Mouse (Mus musculus) left cerebral cortex, adult 11 months (tissue): ENCODE measurements around the gene Tent4a.

ENCODE experiments used
- DNase-seq: peaks from one replicate; pipeline ENCODE4 v3.0.0; 2022; ENCODE audit warnings: low spot score

Gene Tent4a

GRCm38 (mm10) chr13:69478703-69479102, 55.7 kb downstream of the Tent4a start:
- no peak for DNase-seq

GRCm38 (mm10) chr13:69460635-69461465, 73.6 kb downstream of the Tent4a start:
- peak; percentile 59 for DNase-seq

DNA sequence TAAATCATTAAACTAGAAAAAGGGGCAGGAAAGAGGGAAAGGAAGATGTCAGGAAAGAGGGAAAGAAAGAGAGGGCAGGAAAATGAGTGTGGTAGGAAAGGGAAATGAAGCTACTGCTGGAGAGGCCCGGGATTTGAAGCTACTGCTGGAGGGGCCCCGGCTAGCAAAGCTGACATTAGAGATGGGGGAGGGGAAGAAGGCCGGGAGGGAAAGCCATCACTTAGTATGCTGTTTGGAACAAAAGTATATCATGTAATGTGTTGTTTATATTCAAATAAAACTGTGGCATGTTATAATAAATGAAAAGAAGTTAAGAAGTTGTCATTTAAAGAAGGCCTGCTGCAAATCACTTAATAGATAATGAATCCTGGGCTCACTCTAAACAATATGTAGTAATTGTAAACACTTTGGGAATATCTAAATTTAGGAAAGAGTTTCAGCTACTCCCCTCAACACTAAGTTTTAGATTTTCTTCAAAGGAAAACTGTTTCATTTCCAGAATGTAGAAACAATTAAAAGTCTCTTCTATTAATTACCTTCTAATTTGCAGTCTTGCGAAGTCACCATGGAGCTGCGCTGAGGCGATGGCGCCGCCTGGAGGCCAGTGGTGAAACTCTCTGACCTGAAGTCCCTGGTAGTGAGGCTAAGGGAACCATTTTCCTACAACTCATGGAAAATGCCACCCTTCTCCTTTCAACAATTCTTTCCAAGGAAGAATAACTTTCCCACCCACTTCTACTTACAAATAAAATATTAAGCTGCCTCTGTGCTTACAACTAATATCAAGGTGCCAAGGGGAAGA, 74.6 kb downstream of the Tent4a start:
- peak; percentile 45 for DNase-seq

DNA sequence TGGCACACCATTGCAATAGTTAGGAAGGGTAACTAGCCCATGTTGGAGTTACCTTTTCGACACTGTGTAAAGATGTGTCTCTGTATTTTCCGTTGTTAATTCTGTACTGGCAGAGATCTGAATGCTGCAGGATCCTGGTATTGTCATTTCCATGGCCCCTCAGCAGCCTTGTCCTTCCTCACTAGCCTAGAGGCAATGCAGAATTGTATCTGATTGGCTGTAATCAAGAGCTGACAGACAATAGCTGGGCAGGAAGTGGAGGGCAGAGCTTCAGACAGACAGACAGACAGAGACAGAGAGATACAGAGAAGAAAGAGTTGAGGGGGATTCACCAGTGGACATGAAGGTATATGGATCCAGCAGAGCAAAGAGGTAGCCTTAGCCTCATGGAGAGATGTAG, 75.5 kb downstream of the Tent4a start:
- no peak for DNase-seq

GRCm38 (mm10) chr13:69458461-69458860, 76.0 kb downstream of the Tent4a start:
- DNase-seq, result no peak

DNA sequence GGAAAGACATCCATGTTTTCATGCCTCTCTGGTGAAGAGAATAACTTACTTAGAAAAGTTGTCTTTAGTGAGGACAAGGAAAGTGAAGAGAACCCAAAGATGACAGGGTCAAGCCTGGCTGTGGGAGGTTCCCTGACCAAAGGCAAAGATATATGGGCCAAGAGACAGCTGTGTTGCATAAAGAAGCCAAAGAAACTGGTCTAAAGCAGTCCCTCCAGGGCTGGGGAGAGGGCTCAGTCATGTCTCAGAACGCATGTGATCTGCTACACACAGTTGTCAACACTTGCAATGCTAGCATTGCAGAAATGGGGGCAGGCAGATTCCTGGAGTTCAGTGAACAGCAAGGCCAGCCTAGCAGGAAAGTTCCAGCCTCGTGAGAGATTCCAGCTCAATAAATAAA, 77.3 kb downstream of the Tent4a start:
- DNase-seq, result no peak

DNA sequence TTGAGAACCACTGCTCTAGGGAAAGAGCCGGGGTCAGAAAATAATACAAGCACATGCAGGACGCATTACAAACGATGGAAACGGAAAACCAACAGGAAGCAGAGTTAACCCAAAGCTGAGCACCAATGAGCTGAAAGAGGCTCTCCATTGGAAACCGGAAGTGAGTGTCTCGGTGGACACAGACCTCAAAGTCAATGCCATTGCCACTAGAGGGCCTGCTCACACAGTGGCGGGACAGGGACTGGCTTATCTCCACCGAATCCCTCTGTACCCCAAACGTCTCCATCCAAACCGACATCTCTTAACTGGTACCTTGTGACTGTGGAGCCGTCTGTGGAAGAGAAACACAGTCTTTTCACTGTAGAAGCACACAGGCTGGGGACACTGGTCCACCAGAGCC, 77.8 kb downstream of the Tent4a start:
- no peak for DNase-seq

GRCm38 (mm10) chr13:69455476-69456175, 78.8 kb downstream of the Tent4a start:
- no peak for DNase-seq
